Mouse (Mus musculus) neural tube, embryonic 13.5 days (tissue): Measurements from ENCODE around the gene Antxr1. TPM values are rescaled to one million over a fixed set of nuclear protein-coding genes. Genes with fewer than 3 reads are reported as not detected.
A peak's percentile ranks its signal among the peaks of the same experiment; 100 is the strongest.

Source experiments
- ATAC-seq: fragments of 200-750 bp; cut with Nextera tagmentation; 2 replicates; pipeline ENCODE4 v1.8.0; 2017; ENCODE audit warnings: low read depth, mild to moderate bottlenecking, moderate TSS enrichment, moderate library complexity
- H3K27ac ChIP-seq: fragments of 300-500 bp; sonication (generic); replicated peaks from 2 replicates; pipeline ENCODE4 v1.5.1; 2015; ENCODE audit warnings: moderate library complexity, mild to moderate bottlenecking, inconsistent platforms
- H3K27me3 ChIP-seq: fragments of 300-500 bp; sonication (generic); 2 replicates; pipeline ENCODE4 v1.6.1; 2015; ENCODE audit warnings: mild to moderate bottlenecking, inconsistent platforms
- H3K36me3 ChIP-seq: fragments of 300-500 bp; sonication (generic); 2 replicates; pipeline ENCODE4 v1.6.1; 2015; ENCODE audit warnings: mild to moderate bottlenecking, inconsistent platforms
- H3K4me1 ChIP-seq: fragments of 300-500 bp; sonication (generic); replicated peaks from 2 replicates; pipeline ENCODE4 v1.6.1; 2015; ENCODE audit warnings: inconsistent platforms
- H3K4me2 ChIP-seq: fragments of 300-500 bp; sonication (generic); 2 replicates; pipeline ENCODE4 v1.6.1; 2015; ENCODE audit warnings: inconsistent platforms, mild to moderate bottlenecking, moderate library complexity
- H3K4me3 ChIP-seq: fragments of 300-500 bp; sonication (generic); 2 replicates; pipeline ENCODE4 v1.5.1; 2015; ENCODE audit warnings: mild to moderate bottlenecking, inconsistent platforms
- H3K9ac ChIP-seq: fragments of 300-500 bp; sonication (generic); 2 replicates; pipeline ENCODE4 v1.6.1; 2015; ENCODE audit warnings: moderate library complexity, mild to moderate bottlenecking, inconsistent platforms
- H3K9me3 ChIP-seq: fragments of 300-500 bp; sonication (generic); 2 replicates; pipeline ENCODE4 v1.6.1; 2016; ENCODE audit warnings: inconsistent platforms
- WGBS: fragments of 180-500 bp; shearing (Covaris S2); methylation state at CpG from one replicate; pipeline ENCODE4 v1.1.7; 2015; 5-methylcytosine and 5-hydroxymethylcytosine counted together
- polyA plus RNA-seq: library from polyadenylated mRNA; unstranded; fragments of >200 nt; fragmentation: Nextera tagmentation; extraction: Ambion mirVana; gene quantifications from 2 replicates; pipeline ENCODE4 v1.2.1, GENCODE M21; 2015

Gene Antxr1
- polyA plus RNA-seq, 1 experiment from 2014 or later: 4.3 TPM

DNA sequence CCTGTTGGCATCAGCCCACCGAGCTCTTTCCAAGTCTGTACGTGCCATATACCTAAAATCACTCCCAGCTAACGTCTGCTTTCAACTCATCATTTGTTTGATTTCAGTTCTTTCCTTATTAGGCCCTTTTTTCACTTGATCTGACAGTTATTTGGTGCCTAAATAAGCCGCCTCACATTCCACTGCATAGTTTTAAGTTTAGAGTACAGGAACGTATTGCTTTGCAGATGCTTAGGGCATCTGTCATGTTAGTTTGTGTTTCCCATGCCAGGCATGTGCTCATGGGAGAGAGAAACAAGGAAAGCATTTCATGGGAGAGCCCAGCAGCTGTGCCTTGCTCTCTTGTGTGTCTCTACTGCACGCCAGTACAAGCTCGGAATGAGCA is 50.3 kb downstream of the Antxr1 start:
- no peaks in the 10 kb centered on the region for H3K9me3 ChIP-seq
- WGBS: 87% methylated on average over 7 of the region's 7 CpGs
- no peak for ATAC-seq
- H3K4me2 ChIP-seq: no peak overlapping the region
- H3K9ac ChIP-seq: no peak overlapping the region
- H3K27ac ChIP-seq: peak overlapping the region; percentile 23; the same call in 1 of the 2 replicates
- H3K27me3 ChIP-seq: no peaks in the 10 kb centered on the region
- H3K4me1 ChIP-seq: 0 out of 2 replicates have a peak, but pooled peaks cover 11% of the 10 kb centered on the region
- no peak overlapping the region for H3K4me3 ChIP-seq
- 0 out of 2 replicates have a peak, but pooled peaks cover 8% of the 10 kb centered on the region for H3K36me3 ChIP-seq

DNA sequence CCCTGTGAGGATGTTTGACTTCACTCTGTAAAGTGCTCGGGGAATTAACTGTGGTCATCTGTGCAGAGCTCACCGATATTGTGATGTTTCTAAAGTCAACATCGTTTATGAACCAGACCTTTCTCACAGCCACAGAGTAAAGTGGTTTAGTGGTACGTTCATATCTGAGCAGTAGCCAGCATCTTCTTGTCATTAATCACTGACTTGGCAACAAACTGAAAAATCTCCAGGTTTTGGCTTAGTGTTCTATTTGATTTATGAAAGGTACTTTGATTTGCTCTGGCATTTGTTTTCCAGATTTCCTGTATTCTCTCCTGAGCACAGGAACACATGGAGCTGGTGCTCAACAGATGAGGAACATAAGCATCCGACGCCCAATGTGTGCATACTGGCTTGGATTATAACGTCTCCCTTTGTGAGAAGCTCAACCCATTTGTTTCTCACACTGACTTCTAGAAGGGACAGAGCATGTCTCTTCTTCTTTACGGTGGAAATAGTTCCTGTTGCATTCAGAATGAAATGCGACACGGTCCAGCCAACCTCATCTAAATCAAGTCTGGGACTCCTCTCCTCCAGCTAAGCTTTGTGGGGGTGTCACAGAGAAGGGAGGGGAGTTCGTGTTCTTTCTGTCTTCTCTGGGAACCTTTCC is 50.8 kb downstream of the Antxr1 start:
- Histone ChIP-seq H3K36me3 (0 out of 2 replicates have a peak, but pooled peaks cover 8% of the 10 kb centered on the region), H3K27ac (0 out of 2 replicates have a peak overlapping the region, but pooled peaks have one; percentile 18), H3K4me2 (no peak overlapping the region), H3K4me3 (no peak overlapping the region), H3K9ac (no peak overlapping the region), H3K4me1 (0 out of 2 replicates have a peak, but pooled peaks cover 11% of the 10 kb centered on the region), H3K9me3 (no peaks in the 10 kb centered on the region), H3K27me3 (no peaks in the 10 kb centered on the region)
- WGBS: 69% methylated on average over 11 of the region's 11 CpGs
- 0 out of 2 replicates have a peak, but pooled peaks have one; percentile 19 for ATAC-seq

DNA sequence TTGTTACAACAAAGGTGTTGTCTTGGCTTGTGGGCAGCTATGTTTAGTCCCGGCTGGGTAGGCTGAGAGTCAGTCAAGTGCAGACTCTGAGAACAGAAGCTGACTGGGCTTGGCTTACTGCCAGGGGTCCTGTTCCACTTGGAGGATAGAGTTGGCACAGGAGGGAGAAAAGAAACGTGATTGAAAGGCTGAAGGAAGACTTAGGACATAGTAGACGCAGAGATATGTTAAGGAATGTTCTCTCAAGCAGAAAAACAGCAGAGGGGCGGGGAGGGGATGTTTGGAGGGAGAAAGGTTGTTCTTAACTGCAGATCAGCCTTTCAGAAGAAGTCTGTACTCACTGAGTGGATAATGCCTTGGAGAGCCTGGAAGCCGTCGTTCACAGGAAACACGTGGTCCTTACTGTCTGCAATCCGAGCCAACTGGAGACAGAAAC is 53.3 kb downstream of the Antxr1 start:
- 0 out of 2 replicates have a peak, but pooled peaks cover 8% of the 10 kb centered on the region for H3K36me3 ChIP-seq
- 60% methylated on average over 8 of the region's 8 CpGs for WGBS
- no peak overlapping the region for H3K9ac ChIP-seq
- H3K4me3 ChIP-seq: no peak overlapping the region
- H3K4me2 ChIP-seq: no peak overlapping the region
- H3K27me3 ChIP-seq: no peaks in the 10 kb centered on the region
- peak; percentile 45 for ATAC-seq
- peaks cover 26% of the 10 kb centered on the region for H3K4me1 ChIP-seq
- no peaks in the 10 kb centered on the region for H3K9me3 ChIP-seq
- no peak overlapping the region for H3K27ac ChIP-seq

DNA sequence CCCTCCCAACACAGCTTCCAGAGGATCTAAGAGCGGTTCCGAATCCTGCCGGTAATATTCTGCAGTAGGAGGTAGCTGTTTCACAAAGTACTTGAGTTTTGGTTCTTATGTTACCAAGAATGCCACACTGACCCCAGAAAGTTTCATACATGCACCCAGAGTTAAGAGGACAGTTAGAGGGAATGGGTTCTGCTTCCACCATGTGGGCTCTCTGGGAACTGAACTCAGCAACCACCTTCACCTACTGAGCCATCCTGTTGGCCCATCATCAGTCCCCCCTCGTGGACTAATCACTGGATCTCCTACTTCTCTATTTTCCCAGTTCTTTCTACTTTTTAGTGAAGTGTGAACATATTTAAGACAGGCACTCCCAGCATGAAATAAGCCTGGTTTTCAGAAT is 53.9 kb downstream of the Antxr1 start:
- WGBS: 92% methylated on average over 4 of the region's 4 CpGs
- Histone ChIP-seq H3K36me3 (0 out of 2 replicates have a peak, but pooled peaks cover 8% of the 10 kb centered on the region), H3K9ac (no peak overlapping the region), H3K4me3 (no peak overlapping the region), H3K27me3 (no peaks in the 10 kb centered on the region), H3K4me2 (no peak overlapping the region), H3K27ac (no peak overlapping the region), H3K9me3 (no peaks in the 10 kb centered on the region), H3K4me1 (peaks cover 32% of the 10 kb centered on the region)
- no peak for ATAC-seq

DNA sequence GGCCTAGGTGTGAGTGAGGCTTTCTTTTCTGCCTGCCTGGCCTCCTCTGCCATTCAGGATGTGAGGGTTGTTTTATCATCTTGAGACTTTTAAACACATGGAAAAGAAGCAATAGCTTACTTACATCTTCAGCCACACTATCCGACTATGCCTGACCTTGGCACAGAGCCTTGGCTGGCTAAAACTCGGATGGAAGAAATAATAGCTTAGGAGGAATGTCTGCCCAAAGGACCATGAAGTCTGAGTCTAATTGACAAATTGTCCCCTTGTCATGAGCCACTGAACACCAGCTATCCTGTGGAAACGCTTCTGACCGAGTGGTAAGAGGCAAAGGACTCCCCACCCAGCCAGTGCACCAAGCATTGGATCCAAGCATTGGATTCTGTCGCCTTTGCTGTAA is 57.5 kb downstream of the Antxr1 start:
- H3K27me3 ChIP-seq: no peaks in the 10 kb centered on the region
- no peak overlapping the region for H3K4me2 ChIP-seq
- H3K4me1 ChIP-seq: peaks cover 41% of the 10 kb centered on the region
- no peak for ATAC-seq
- H3K27ac ChIP-seq: peak overlapping the region; percentile 23; the same call in 1 of the 2 replicates
- peaks cover 5% of the 10 kb centered on the region; the same call in 1 of the 2 replicates for H3K9me3 ChIP-seq
- peaks cover 7% of the 10 kb centered on the region; the same call in 1 of the 2 replicates for H3K36me3 ChIP-seq
- no peak overlapping the region for H3K4me3 ChIP-seq
- H3K9ac ChIP-seq: no peak overlapping the region
- 51% methylated on average over 5 of the region's 5 CpGs for WGBS

DNA sequence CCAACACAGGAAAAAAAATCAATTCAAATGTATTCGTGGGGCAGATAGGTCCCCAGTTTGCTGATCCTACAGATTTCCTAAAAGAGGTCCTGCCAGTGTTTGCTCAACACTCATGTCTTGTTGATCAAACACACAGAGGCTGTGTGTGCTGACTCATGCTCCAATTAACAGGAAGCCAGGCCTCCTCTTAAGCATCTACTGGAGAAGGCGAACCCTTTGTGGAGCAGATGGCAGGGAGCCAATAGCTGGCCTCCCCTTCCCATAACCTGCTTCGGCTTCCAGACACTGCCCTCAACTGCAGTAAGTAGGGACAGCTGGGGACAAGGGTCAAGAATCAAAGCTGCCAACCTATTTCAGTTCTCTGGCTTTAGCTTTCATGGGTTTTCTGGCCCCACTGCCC is 58.1 kb downstream of the Antxr1 start:
- Histone ChIP-seq H3K36me3 (peaks cover 7% of the 10 kb centered on the region; the same call in 1 of the 2 replicates), H3K4me2 (no peak overlapping the region), H3K27me3 (no peaks in the 10 kb centered on the region), H3K9me3 (peaks cover 5% of the 10 kb centered on the region; the same call in 1 of the 2 replicates), H3K4me1 (peaks cover 35% of the 10 kb centered on the region), H3K4me3 (no peak overlapping the region), H3K27ac (peak overlapping the region; percentile 52), H3K9ac (no peak overlapping the region)
- ATAC-seq: no peak
- 37% methylated on average over 3 of the region's 3 CpGs for WGBS

DNA sequence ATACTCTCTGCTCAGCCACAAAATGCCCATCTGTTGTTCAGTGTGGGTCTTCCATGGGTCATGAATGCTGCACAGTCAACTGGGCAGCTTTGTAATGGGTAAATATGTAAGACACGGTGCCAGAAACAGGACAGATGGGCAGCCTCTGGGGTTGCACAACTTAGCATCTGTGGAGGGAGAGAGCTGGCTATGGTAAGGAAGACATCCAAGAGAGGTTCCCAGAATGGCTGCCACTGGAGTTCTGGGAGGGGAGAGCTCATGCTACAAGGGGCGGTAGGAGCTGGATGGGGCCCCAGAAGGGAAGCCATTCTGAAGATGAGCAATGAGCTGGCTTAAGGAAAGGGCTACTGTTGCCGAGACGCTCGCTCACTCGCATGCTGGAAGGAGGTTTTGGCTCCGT is 58.7 kb downstream of the Antxr1 start:
- Histone ChIP-seq H3K9me3 (peaks cover 5% of the 10 kb centered on the region; the same call in 1 of the 2 replicates), H3K4me2 (no peak overlapping the region), H3K9ac (no peak overlapping the region), H3K4me1 (peaks cover 30% of the 10 kb centered on the region), H3K27me3 (no peaks in the 10 kb centered on the region), H3K4me3 (no peak overlapping the region), H3K36me3 (peaks cover 7% of the 10 kb centered on the region; the same call in 1 of the 2 replicates), H3K27ac (peak overlapping the region; percentile 52)
- ATAC-seq: peak; percentile 55; the same call in 1 of the 2 replicates
- WGBS: 80% methylated on average over 7 of the region's 7 CpGs

DNA sequence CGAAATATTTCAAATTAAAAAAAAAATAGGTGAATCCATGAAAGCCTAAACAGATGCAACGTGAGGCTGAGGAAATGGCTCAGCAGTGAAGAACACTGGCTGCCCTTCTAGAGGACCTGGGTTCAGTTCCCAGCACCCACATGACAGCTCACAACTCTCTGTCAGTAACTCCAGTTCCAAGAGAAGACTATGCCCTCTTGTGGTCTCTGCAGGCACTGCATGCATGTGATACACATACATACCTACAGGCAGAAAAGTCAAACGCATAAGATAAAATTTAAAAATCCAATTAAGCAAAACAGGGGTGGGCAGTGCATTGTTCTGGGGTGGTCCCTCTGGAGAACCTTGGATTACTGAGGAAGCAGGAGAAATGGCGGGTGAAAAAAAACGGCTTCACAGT is 60.8 kb downstream of the Antxr1 start:
- Histone ChIP-seq H3K4me2 (no peak overlapping the region), H3K27me3 (no peaks in the 10 kb centered on the region), H3K9me3 (peaks cover 5% of the 10 kb centered on the region; the same call in 1 of the 2 replicates), H3K4me1 (peaks cover 42% of the 10 kb centered on the region), H3K9ac (no peak overlapping the region), H3K4me3 (no peak overlapping the region), H3K27ac (no peak overlapping the region), H3K36me3 (peaks cover 7% of the 10 kb centered on the region; the same call in 1 of the 2 replicates)
- 94% methylated on average over 5 of the region's 5 CpGs for whole genome bisulfite sequencing
- no peak for ATAC-seq

DNA sequence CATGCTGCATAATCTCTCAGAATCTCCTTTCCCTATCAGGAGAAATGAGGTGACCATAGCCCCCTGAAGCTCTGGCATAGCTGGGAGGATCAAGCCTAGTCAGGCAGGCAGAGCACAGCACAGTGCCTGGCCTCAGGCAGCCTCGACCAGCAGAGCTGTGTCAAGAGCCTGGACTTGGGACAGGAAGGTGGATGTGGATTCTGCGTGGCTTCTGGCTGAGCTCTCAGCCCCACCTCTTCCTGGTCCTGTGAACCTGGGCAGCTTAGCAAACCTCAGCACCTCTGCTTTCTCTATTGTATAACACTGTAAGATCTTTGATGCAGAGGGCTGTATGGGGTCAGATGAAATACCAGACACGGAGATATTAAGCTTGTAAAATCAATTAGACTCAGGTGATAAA is 61.8 kb downstream of the Antxr1 start:
- peaks cover 7% of the 10 kb centered on the region; the same call in 1 of the 2 replicates for H3K36me3 ChIP-seq
- WGBS: 74% methylated on average over 3 of the region's 3 CpGs
- no peak overlapping the region for H3K4me2 ChIP-seq
- peaks cover 42% of the 10 kb centered on the region for H3K4me1 ChIP-seq
- no peak overlapping the region for H3K27ac ChIP-seq
- H3K4me3 ChIP-seq: no peak overlapping the region
- H3K27me3 ChIP-seq: no peaks in the 10 kb centered on the region
- ATAC-seq: no peak
- peaks cover 5% of the 10 kb centered on the region; the same call in 1 of the 2 replicates for H3K9me3 ChIP-seq
- no peak overlapping the region for H3K9ac ChIP-seq

DNA sequence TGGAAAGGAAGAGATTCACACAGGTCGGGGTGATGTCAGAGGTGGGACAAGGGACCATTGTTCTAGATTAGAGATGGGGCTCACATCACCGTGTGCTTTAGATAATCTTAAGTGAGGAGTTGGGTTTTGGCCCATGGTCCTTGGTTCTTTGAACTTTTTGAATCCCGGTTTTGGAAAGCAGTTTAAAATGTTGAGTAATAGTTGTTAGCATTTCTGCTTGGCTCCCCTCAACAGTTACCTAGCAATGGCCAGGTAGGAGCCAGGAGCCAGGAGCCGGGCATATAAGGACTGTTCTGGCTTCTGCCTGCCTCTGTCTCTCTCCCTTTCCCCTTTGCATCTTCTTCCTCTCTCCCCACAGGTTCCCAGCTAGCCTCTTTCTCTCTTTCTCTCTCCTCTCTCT is 62.5 kb downstream of the Antxr1 start:
- H3K27me3 ChIP-seq: no peaks in the 10 kb centered on the region
- H3K9me3 ChIP-seq: peaks cover 5% of the 10 kb centered on the region; the same call in 1 of the 2 replicates
- peaks cover 36% of the 10 kb centered on the region for H3K4me1 ChIP-seq
- no peak overlapping the region for H3K4me2 ChIP-seq
- ATAC-seq: no peak
- H3K4me3 ChIP-seq: no peak overlapping the region
- no peak overlapping the region for H3K27ac ChIP-seq
- peaks cover 7% of the 10 kb centered on the region; the same call in 1 of the 2 replicates for H3K36me3 ChIP-seq
- WGBS: 84% methylated on average over 4 of the region's 4 CpGs
- H3K9ac ChIP-seq: no peak overlapping the region

DNA sequence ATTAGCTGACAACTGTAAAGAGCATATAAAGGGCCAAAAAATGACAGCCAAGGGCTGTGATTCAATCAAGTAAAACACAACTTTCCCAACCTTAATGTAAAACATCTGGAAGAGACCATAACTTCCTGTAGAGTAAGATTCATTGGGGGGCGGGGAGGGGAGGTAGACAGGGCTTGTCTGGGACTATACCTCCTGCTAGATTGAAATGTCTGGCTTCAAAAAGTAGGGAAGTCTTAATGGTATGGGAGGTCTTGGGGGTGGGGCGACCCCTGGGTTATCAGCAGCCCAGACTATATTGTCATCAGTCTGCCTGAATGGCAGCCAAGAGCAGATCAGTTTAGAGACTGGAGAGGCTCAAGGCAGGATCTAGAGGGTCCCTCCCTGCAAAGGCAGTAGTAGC is 63.4 kb downstream of the Antxr1 start:
- no peak overlapping the region for H3K27ac ChIP-seq
- H3K4me2 ChIP-seq: no peak overlapping the region
- H3K9ac ChIP-seq: no peak overlapping the region
- no peak overlapping the region for H3K4me3 ChIP-seq
- peaks cover 7% of the 10 kb centered on the region; the same call in 1 of the 2 replicates for H3K36me3 ChIP-seq
- no peaks in the 10 kb centered on the region for H3K27me3 ChIP-seq
- peaks cover 5% of the 10 kb centered on the region; the same call in 1 of the 2 replicates for H3K9me3 ChIP-seq
- peaks cover 27% of the 10 kb centered on the region for H3K4me1 ChIP-seq
- no peak for ATAC-seq
- 88% methylated on average over 2 of the region's 2 CpGs for WGBS

DNA sequence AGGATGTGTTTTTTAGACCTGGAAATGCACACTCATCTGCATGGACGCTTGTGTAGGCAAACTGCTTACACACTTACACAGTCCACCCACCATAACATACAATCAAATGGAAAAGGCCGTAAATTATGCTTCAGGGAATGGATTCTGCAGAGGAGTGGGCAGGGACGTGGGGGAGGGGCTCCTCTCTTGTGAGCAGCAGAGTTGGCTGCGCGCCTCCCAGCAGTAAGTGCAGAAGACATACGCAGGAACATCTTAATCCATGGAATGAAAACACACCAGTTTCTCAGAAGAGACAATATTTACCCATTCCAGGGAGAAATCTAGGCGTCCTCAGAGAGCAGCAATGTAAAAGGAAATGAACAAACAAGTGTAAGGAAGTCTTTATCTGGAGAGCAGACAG is 65.2 kb downstream of the Antxr1 start:
- Histone ChIP-seq H3K4me2 (no peak overlapping the region), H3K9me3 (peaks cover 5% of the 10 kb centered on the region; the same call in 1 of the 2 replicates), H3K9ac (0 out of 2 replicates have a peak overlapping the region, but pooled peaks have one; percentile 31), H3K36me3 (peaks cover 7% of the 10 kb centered on the region; the same call in 1 of the 2 replicates), H3K4me1 (peaks cover 14% of the 10 kb centered on the region), H3K27me3 (no peaks in the 10 kb centered on the region), H3K4me3 (no peak overlapping the region), H3K27ac (peak overlapping the region; percentile 40)
- 24% methylated on average over 7 of the region's 7 CpGs for WGBS
- peak; percentile 49; the same call in 1 of the 2 replicates for ATAC-seq
